ENCODE assay signal across 8 mouse cellular contexts in the genomic region with DNA sequence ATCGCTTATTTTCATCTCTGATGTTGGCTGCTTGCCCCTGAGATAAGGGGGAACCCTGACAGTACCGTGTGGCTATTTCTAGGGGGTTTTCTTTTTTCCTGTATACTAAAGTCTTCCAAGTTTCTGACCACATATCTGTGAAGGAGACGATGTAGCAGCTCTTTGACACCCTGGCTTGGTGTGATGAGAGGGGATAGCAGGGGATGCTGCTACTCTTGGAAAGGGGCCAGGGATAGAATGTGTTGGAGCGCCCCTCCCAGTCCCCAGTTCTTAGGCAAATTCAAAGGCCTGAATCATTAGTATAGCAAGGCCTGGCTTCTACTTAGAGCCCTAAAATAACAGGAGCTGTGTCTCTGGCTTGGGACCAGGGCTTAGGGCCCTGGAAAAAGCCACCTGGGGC. TPM values are rescaled to one million over a fixed set of nuclear protein-coding genes. Genes with fewer than 3 reads are reported as not detected.
DNase-seq lines count a peak whose midpoint lies in the region; ATAC-seq and TF ChIP-seq lines count a peak whose summit lies in the region.

No protein-coding gene starts in this region.

- peaks cover 30% of the 10 kb centered on the region for H3K36me3 ChIP-seq in heart, embryonic 13.5 days
- H3K36me3 ChIP-seq in liver, embryonic 14.5 days (replicated peaks; ENCODE audit: control insufficient read depth, insufficient read depth, low read depth) = no peaks in the 10 kb centered on the region

- intact Hi-C loops in gastrocnemius, adult 2 months (cut with DNase I) = loop anchor here (10.0 kb wide), 2 partner anchors 321 to 411 kb away; a partner anchor contains a TSS

- peaks cover 84% of the 10 kb centered on the region for H3K4me1 ChIP-seq in heart, embryonic 13.5 days
- peaks cover 0 to 4% of the 10 kb centered on the region in 2 experiments; a peak in 2 of 4 replicates for H3K4me1 ChIP-seq in liver, embryonic 14.5 days (replicated peaks; ENCODE audit: control insufficient read depth in 2 of 2, insufficient read depth in 2 of 2, low read length in 1 of 2)

- ATAC-seq in heart, embryonic 13.5 days (ENCODE audit: extremely low read depth, insufficient number of reproducible peaks, low FRiP score, low TSS enrichment) = no peak
- ATAC-seq in liver, embryonic 14.5 days (ENCODE audit: insufficient read depth) = no peak
- ATAC-seq in inflammation-experienced regulatory T-cells, adult 6 months = no peak

- peak overlapping the region; percentile 61 for H3K4me3 ChIP-seq in gastrocnemius, adult 2 months
- peak overlapping the region; percentile 27 for H3K4me3 ChIP-seq in heart, embryonic 13.5 days
- H3K4me3 ChIP-seq in liver, embryonic 14.5 days (ENCODE audit: insufficient read depth in 1 of 2, low read depth in 2 of 2, low read length in 2 of 2) = no peak overlapping the region

- H3K4me2 ChIP-seq in heart, embryonic 13.5 days = peak overlapping the region; percentile 60
- peak overlapping the region; percentile 31; the same call in 1 of the 2 replicates for H3K4me2 ChIP-seq in liver, embryonic 14.5 days (ENCODE audit: low read depth)

- H3K9me3 ChIP-seq in heart, embryonic 13.5 days = no peaks in the 10 kb centered on the region
- H3K9me3 ChIP-seq in liver, embryonic 14.5 days (ENCODE audit: control insufficient read depth, low read length) = no peaks in the 10 kb centered on the region

- WGBS in heart, embryonic 13.5 days = 10% methylated on average over 4 of the region's 4 CpGs
- 31% methylated on average over 4 of the region's 4 CpGs for WGBS in liver, embryonic 14.5 days (ENCODE audit: insufficient replicate concordance)

- no peak for TF ChIP-seq CTCF in gastrocnemius, adult 2 months (IDR thresholded peaks at IDR 0.05)
- TF ChIP-seq CTCF in liver, embryonic 14.5 days (IDR thresholded peaks at IDR 0.05; ENCODE audit: low read depth) = no peak

- DNase-seq in gastrocnemius, adult 2 months = peak; percentile 58
- no peak for DNase-seq in gastrocnemius, postnatal 4 days (ENCODE audit: low spot score in 2 of 2)
- DNase-seq in MN1 (ENCODE audit: low spot score) = peak; percentile 68
- no peak for DNase-seq in liver, embryonic 14.5 days (ENCODE audit: low read depth in 3 of 3, low spot score in 3 of 3)
- no peak for DNase-seq in thymus, postnatal 25 days
- no peak for DNase-seq in layer of hippocampus, adult 9-11 months

- no peaks in the 10 kb centered on the region for H3K27me3 ChIP-seq in heart, embryonic 13.5 days (replicated peaks)
- H3K27me3 ChIP-seq in liver, embryonic 14.5 days (ENCODE audit: control insufficient read depth, insufficient read depth, low read length) = no peaks in the 10 kb centered on the region

- H3K9ac ChIP-seq in heart, embryonic 13.5 days = peak overlapping the region; percentile 69
- H3K9ac ChIP-seq in liver, embryonic 14.5 days (replicated peaks) = no peak overlapping the region

- peak overlapping the region; percentile 91 for H3K27ac ChIP-seq in gastrocnemius, adult 2 months
- H3K27ac ChIP-seq in heart, embryonic 13.5 days (replicated peaks) = peak overlapping the region; percentile 94
- no peak overlapping the region for H3K27ac ChIP-seq in liver, embryonic 14.5 days

- TF ChIP-seq EP300 in liver, embryonic 14.5 days (IDR thresholded peaks at IDR 0.05; ENCODE audit: low read depth) = no peak

RNA-seq across cellular contexts. Expression of a gene that starts 13.5 kb away (rescaled TPM):
- 10 to 100 TPM; 27.2 to 46.2 TPM for total RNA-seq in gastrocnemius, adult 2 months (2021)
- 10 to 100 TPM; 37.1 to 40.3 TPM for total RNA-seq in gastrocnemius, postnatal 4 days (2021)
- polyA plus RNA-seq in heart, embryonic 13.5 days (2015; fragmentation: Nextera tagmentation; extraction: Ambion mirVana) = 44.7 and 51.5 TPM in 2 replicates
- polyA plus RNA-seq in liver, embryonic 14.5 days (2012; rRNA removed) = 1.4 and 1.7 TPM in 2 replicates
- 1.8 and 2.2 TPM in 2 replicates for polyA plus RNA-seq in liver, embryonic 14.5 days (2014; fragmentation: Nextera tagmentation; extraction: Ambion mirVana)
- polyA plus RNA-seq in inflammation-experienced regulatory T-cells, adult 6 months (2017; shearing (Covaris generic)) = not detected

RNA-seq across cellular contexts. Expression of a gene that starts 44.5 kb away (rescaled TPM):
- total RNA-seq in gastrocnemius, adult 2 months (2021) = 1 to 10 TPM; 4.7 to 7.9 TPM
- total RNA-seq in gastrocnemius, postnatal 4 days (2021) = 10 to 100 TPM; 65.2 to 67.1 TPM
- polyA plus RNA-seq in heart, embryonic 13.5 days (2015; fragmentation: Nextera tagmentation; extraction: Ambion mirVana) = 9.5 and 9.7 TPM in 2 replicates
- 2.4 and 2.8 TPM in 2 replicates for polyA plus RNA-seq in liver, embryonic 14.5 days (2012; rRNA removed)
- 2.1 and 2.8 TPM in 2 replicates for polyA plus RNA-seq in liver, embryonic 14.5 days (2014; fragmentation: Nextera tagmentation; extraction: Ambion mirVana)
- 1 to 10 TPM in 1 of 3 experiments, under 1 TPM in 2; 0.49 to 1.1 (median 0.50) TPM for polyA plus RNA-seq in inflammation-experienced regulatory T-cells, adult 6 months (2017; shearing (Covaris generic))

Comparison
In these comparisons a context has a peak if more than half of its experiments do, and no peak if none do; other contexts are left out.
1. DNase-seq: peak in gastrocnemius, adult 2 months (single experiment) and MN1 (single experiment); none in gastrocnemius, postnatal 4 days (0 of 2), liver, embryonic 14.5 days (0 of 3), thymus, postnatal 25 days (single experiment) and layer of hippocampus, adult 9-11 months (single experiment).
2. H3K4me3 ChIP-seq: peak in gastrocnemius, adult 2 months (single experiment) and heart, embryonic 13.5 days (single experiment); none in liver, embryonic 14.5 days (0 of 2).
3. RNA of a gene that starts 13.5 kb away (polyA plus RNA-seq): 44.7 to 51.5 TPM in heart, embryonic 13.5 days; 1.4 to 2.2 TPM in liver, embryonic 14.5 days and not detected in inflammation-experienced regulatory T-cells, adult 6 months; every median in the first group is over 10 times any median in the second.